Mouse (Mus musculus) limb, embryonic 13.5 days (tissue): ENCODE data around the gene Dnah11. TPM values are rescaled to one million over a fixed set of nuclear protein-coding genes. Genes with fewer than 3 reads are reported as not detected.
"Not testable (repeated sequence)": the region's sequence is repeated elsewhere in the genome, so short reads cannot be mapped to it uniquely, and the experiment has no call there.

Source experiments
- ATAC-seq: fragments of 200-750 bp; cut with Nextera tagmentation; 2 replicates; pipeline ENCODE4 v1.8.0; 2017; ENCODE audit warnings: low read depth, moderate number of reproducible peaks, moderate TSS enrichment; ENCODE audit not compliant: low FRiP score
- H3K27ac ChIP-seq: fragments of 300-500 bp; sonication (generic); 2 replicates; pipeline ENCODE4 v1.5.1; 2015; ENCODE audit warnings: inconsistent platforms, mild to moderate bottlenecking, moderate library complexity
- H3K27me3 ChIP-seq: fragments of 300-500 bp; sonication (generic); 2 replicates; pipeline ENCODE4 v1.6.1; 2015; ENCODE audit warnings: mild to moderate bottlenecking, inconsistent platforms
- H3K36me3 ChIP-seq: fragments of 300-500 bp; sonication (generic); 2 replicates; pipeline ENCODE4 v1.6.1; 2015; ENCODE audit warnings: inconsistent platforms, mild to moderate bottlenecking, moderate library complexity
- H3K4me1 ChIP-seq: fragments of 300-500 bp; sonication (generic); 2 replicates; pipeline ENCODE4 v1.6.1; 2015; ENCODE audit warnings: inconsistent platforms
- H3K4me2 ChIP-seq: fragments of 300-500 bp; sonication (generic); replicated peaks from 2 replicates; pipeline ENCODE4 v1.6.1; 2015; ENCODE audit warnings: inconsistent platforms, mild to moderate bottlenecking, moderate library complexity
- H3K4me3 ChIP-seq: fragments of 300-500 bp; sonication (generic); 2 replicates; pipeline ENCODE4 v1.5.1; 2015; ENCODE audit warnings: moderate library complexity, mild to moderate bottlenecking, inconsistent platforms
- H3K9ac ChIP-seq: fragments of 300-500 bp; sonication (generic); 2 replicates; pipeline ENCODE4 v1.6.1; 2015; ENCODE audit warnings: mild to moderate bottlenecking, inconsistent platforms
- H3K9me3 ChIP-seq: fragments of 300-500 bp; sonication (generic); 2 replicates; pipeline ENCODE4 v1.6.1; 2016; ENCODE audit warnings: inconsistent platforms
- WGBS: fragments of 180-500 bp; shearing (Covaris S2); methylation state at CpG from one replicate; pipeline ENCODE4 v1.1.7; 2015; 5-methylcytosine and 5-hydroxymethylcytosine counted together
- polyA plus RNA-seq: library from polyadenylated mRNA; unstranded; fragments of >200 nt; fragmentation: Nextera tagmentation; extraction: Ambion mirVana; gene quantifications from 2 replicates; pipeline ENCODE4 v1.2.1, GENCODE M21; 2015

Gene Dnah11
- polyA plus RNA-seq, 1 experiment from 2014 or later, result 0.11 TPM

- ATAC-seq, result no peak
- H3K36me3 ChIP-seq, result no peaks in the 10 kb centered on the region
Measured at GRCm38 (mm10) chr12:117941947-117942346, 256.9 kb downstream of the Dnah11 start.

GRCm38 (mm10) chr12:117938214-117938613, 260.6 kb downstream of the Dnah11 start:
- H3K27ac ChIP-seq, result no peak overlapping the region
- H3K36me3 ChIP-seq, result no peaks in the 10 kb centered on the region
- no peaks in the 10 kb centered on the region for H3K4me1 ChIP-seq
- H3K4me2 ChIP-seq, result no peak overlapping the region
- no peak overlapping the region for H3K9ac ChIP-seq
- no peak overlapping the region for H3K4me3 ChIP-seq
- no peak for ATAC-seq
- H3K9me3 ChIP-seq, result no peaks in the 10 kb centered on the region
- 70% methylated on average over 2 of the region's 2 CpGs for WGBS
- no peaks in the 10 kb centered on the region for H3K27me3 ChIP-seq

More at GRCm38 (mm10) chr12:117941947-117942346, 256.9 kb downstream of the Dnah11 start:
- H3K9me3 ChIP-seq, result no peaks in the 10 kb centered on the region
- no peak overlapping the region for H3K4me2 ChIP-seq
- H3K4me1 ChIP-seq, result no peaks in the 10 kb centered on the region
- H3K4me3 ChIP-seq, result no peak overlapping the region
- 46% methylated on average over 7 of the region's 7 CpGs for WGBS
- no peaks in the 10 kb centered on the region for H3K27me3 ChIP-seq
- no peak overlapping the region for H3K9ac ChIP-seq
- H3K27ac ChIP-seq, result no peak overlapping the region

GRCm38 (mm10) chr12:117932026-117932425, 266.8 kb downstream of the Dnah11 start:
- H3K9ac ChIP-seq, result no peak overlapping the region
- no peaks in the 10 kb centered on the region for H3K4me1 ChIP-seq
- no peak for ATAC-seq
- H3K4me3 ChIP-seq, result no peak overlapping the region
- no peak overlapping the region for H3K4me2 ChIP-seq
- no peaks in the 10 kb centered on the region for H3K27me3 ChIP-seq
- no peak overlapping the region for H3K27ac ChIP-seq
- WGBS, result 72% methylated on average over 1 of the region's 1 CpGs
- H3K9me3 ChIP-seq, result no peaks in the 10 kb centered on the region
- H3K36me3 ChIP-seq, result no peaks in the 10 kb centered on the region

- no peaks in the 10 kb centered on the region for H3K36me3 ChIP-seq
- no peaks in the 10 kb centered on the region for H3K4me1 ChIP-seq
- 77% methylated on average over 4 of the region's 4 CpGs for WGBS
- no peak for ATAC-seq
- no peak overlapping the region for H3K4me3 ChIP-seq
- H3K9ac ChIP-seq, result no peak overlapping the region
- H3K9me3 ChIP-seq, result no peaks in the 10 kb centered on the region
- no peaks in the 10 kb centered on the region for H3K27me3 ChIP-seq
- H3K4me2 ChIP-seq, result no peak overlapping the region
- H3K27ac ChIP-seq, result no peak overlapping the region
Measured at GRCm38 (mm10) chr12:117929768-117930167, 269.1 kb downstream of the Dnah11 start.

- H3K27me3 ChIP-seq, result no peaks in the 10 kb centered on the region
- WGBS, result 56% methylated on average over 10 of the region's 10 CpGs
- no peak overlapping the region for H3K27ac ChIP-seq
- no peak overlapping the region for H3K9ac ChIP-seq
- H3K36me3 ChIP-seq, result no peaks in the 10 kb centered on the region
- H3K9me3 ChIP-seq, result no peaks in the 10 kb centered on the region
- peaks cover 22% of the 10 kb centered on the region for H3K4me1 ChIP-seq
- H3K4me2 ChIP-seq, result no peak overlapping the region
- ATAC-seq, result no peak
- no peak overlapping the region for H3K4me3 ChIP-seq
Measured at GRCm38 (mm10) chr12:117915826-117916588, 282.8 kb downstream of the Dnah11 start.

- Histone ChIP-seq H3K4me2 (no peak overlapping the region), H3K4me3 (no peak overlapping the region), H3K27me3 (no peaks in the 10 kb centered on the region), H3K36me3 (no peaks in the 10 kb centered on the region), H3K9me3 (no peaks in the 10 kb centered on the region), H3K27ac (no peak overlapping the region), H3K4me1 (peaks cover 22% of the 10 kb centered on the region), H3K9ac (no peak overlapping the region)
- 19% methylated on average over 10 of the region's 10 CpGs for WGBS
- 0 out of 2 replicates have a peak, but pooled peaks have one; percentile 28 for ATAC-seq
Measured at GRCm38 (mm10) chr12:117914613-117915245, 284.1 kb downstream of the Dnah11 start.

GRCm38 (mm10) chr12:117911396-117911795, 287.4 kb downstream of the Dnah11 start:
- Histone ChIP-seq H3K9me3 (no peaks in the 10 kb centered on the region), H3K27ac (no peak overlapping the region), H3K36me3 (no peaks in the 10 kb centered on the region), H3K4me2 (no peak overlapping the region), H3K27me3 (no peaks in the 10 kb centered on the region), H3K4me3 (no peak overlapping the region), H3K9ac (no peak overlapping the region), H3K4me1 (peaks cover 21% of the 10 kb centered on the region)
- ATAC-seq, result no peak
- 85% methylated on average over 1 of the region's 1 CpGs for WGBS

- H3K4me3 ChIP-seq, H3K36me3 ChIP-seq, H3K4me1 ChIP-seq, H3K9me3 ChIP-seq, H3K9ac ChIP-seq, H3K4me2 ChIP-seq, H3K27me3 ChIP-seq, H3K27ac ChIP-seq, ATAC-seq: not testable (repeated sequence)
- 83% methylated on average over 4 of the region's 4 CpGs for WGBS
Measured at GRCm38 (mm10) chr12:117905232-117905840, 293.5 kb downstream of the Dnah11 start.

- 86% methylated on average over 8 of the region's 8 CpGs for WGBS
- Histone ChIP-seq H3K27ac (no peak overlapping the region), H3K27me3 (no peaks in the 10 kb centered on the region), H3K9me3 (no peaks in the 10 kb centered on the region), H3K4me3 (no peak overlapping the region), H3K36me3 (no peaks in the 10 kb centered on the region), H3K4me1 (no peaks in the 10 kb centered on the region), H3K9ac (no peak overlapping the region), H3K4me2 (no peak overlapping the region)
- ATAC-seq, result no peak
Measured at GRCm38 (mm10) chr12:117903671-117904070, 295.2 kb downstream of the Dnah11 start.

GRCm38 (mm10) chr12:117901352-117901751, 297.5 kb downstream of the Dnah11 start:
- not testable (repeated sequence) for H3K27ac ChIP-seq, H3K27me3 ChIP-seq, H3K4me3 ChIP-seq, H3K4me1 ChIP-seq, H3K4me2 ChIP-seq, H3K36me3 ChIP-seq, H3K9ac ChIP-seq, H3K9me3 ChIP-seq, ATAC-seq
- WGBS, result 65% methylated on average over 2 of the region's 4 CpGs

- H3K27ac ChIP-seq, H3K4me1 ChIP-seq, H3K4me2 ChIP-seq, H3K36me3 ChIP-seq, H3K4me3 ChIP-seq, ATAC-seq, H3K27me3 ChIP-seq, H3K9me3 ChIP-seq, H3K9ac ChIP-seq: not testable (repeated sequence)
- WGBS, result 86% methylated on average over 1 of the region's 4 CpGs
Measured at GRCm38 (mm10) chr12:117900798-117901197, 298.0 kb downstream of the Dnah11 start.

- peaks cover 4% of the 10 kb centered on the region; the same call in 1 of the 2 replicates for H3K36me3 ChIP-seq
- H3K9me3 ChIP-seq, result no peaks in the 10 kb centered on the region
- H3K4me2 ChIP-seq, result no peak overlapping the region
- 80% methylated on average over 3 of the region's 3 CpGs for WGBS
- no peak overlapping the region for H3K9ac ChIP-seq
- H3K4me1 ChIP-seq, result no peaks in the 10 kb centered on the region
- no peak overlapping the region for H3K4me3 ChIP-seq
- no peak for ATAC-seq
- no peak overlapping the region; the same call in 1 of the 2 replicates for H3K27ac ChIP-seq
- no peaks in the 10 kb centered on the region for H3K27me3 ChIP-seq
Measured at GRCm38 (mm10) chr12:117887422-117887821, 311.4 kb downstream of the Dnah11 start.
